Mouse (Mus musculus) MEL (cell line): Measurements from ENCODE around the gene Itpr1.

Experiments
- CTCF ChIP-seq, 3 experiments: IDR thresholded peaks in 2 of 3; conservative IDR thresholded peaks in 1 of 3; 2 replicates each; pipeline ENCODE4 v1.5.1; 2011 to 2012; ENCODE audit warnings: low read length in 3 of 3, low read depth in 2 of 3, mild to moderate bottlenecking in 2 of 3, improper control_type of control experiment in 1 of 3, inconsistent platforms in 1 of 3, mixed read lengths in 1 of 3, moderate library complexity in 1 of 3; ENCODE audit not compliant: control insufficient read depth in 1 of 3, insufficient read depth in 1 of 3, poor library complexity in 1 of 3, severe bottlenecking in 1 of 3
- E2F4 ChIP-seq: IDR thresholded peaks from 2 replicates; pipeline ENCODE4 v1.6.1; 2011; ENCODE audit warnings: low read depth, low read length, improper control_type of control experiment, borderline replicate concordance
- EP300 ChIP-seq, 2 experiments: IDR thresholded peaks; 2 replicates each; pipeline ENCODE4 v1.6.1; 2011; ENCODE audit warnings: improper control_type of control experiment in 2 of 2, low read length in 2 of 2, low read depth in 1 of 2, mild to moderate bottlenecking in 1 of 2
- GATA1 ChIP-seq: IDR thresholded peaks from 2 replicates; pipeline ENCODE4 v1.6.1; 2011; ENCODE audit warnings: low read depth, low read length, improper control_type of control experiment
- HCFC1 ChIP-seq: IDR thresholded peaks from 2 replicates; pipeline ENCODE4 v1.6.1; 2012; ENCODE audit warnings: low read depth, mild to moderate bottlenecking, inconsistent platforms, low read length, improper control_type of control experiment, moderate library complexity
- MYB ChIP-seq: IDR thresholded peaks from 2 replicates; pipeline ENCODE4 v1.6.1; 2011; ENCODE audit warnings: mild to moderate bottlenecking, low read depth, low read length, improper control_type of control experiment
- POLR2A ChIP-seq, 2 experiments: IDR thresholded peaks; 2 replicates each; pipeline ENCODE4 v1.6.1; 2011 to 2012; ENCODE audit warnings: low read length in 2 of 2, mild to moderate bottlenecking in 2 of 2, control low read depth in 1 of 2, improper control_type of control experiment in 1 of 2, low read depth in 1 of 2, moderate library complexity in 1 of 2; ENCODE audit not compliant: control insufficient read depth in 1 of 2, insufficient read depth in 1 of 2, poor library complexity in 1 of 2
- RAD21 ChIP-seq: IDR thresholded peaks from 2 replicates; pipeline ENCODE4 v1.6.1; 2011; ENCODE audit warnings: mild to moderate bottlenecking, low read depth, low read length, improper control_type of control experiment
- TAL1 ChIP-seq: IDR thresholded peaks from 2 replicates; pipeline ENCODE4 v1.6.1; 2012; ENCODE audit warnings: mild to moderate bottlenecking, inconsistent platforms, low read length, moderate library complexity, mixed read lengths
- TBP ChIP-seq: IDR thresholded peaks from 2 replicates; pipeline ENCODE4 v1.8.0; 2011; ENCODE audit warnings: low read depth, low read length, improper control_type of control experiment
- ZNF384 ChIP-seq: IDR thresholded peaks from 2 replicates; pipeline ENCODE4 v1.6.1; 2012; ENCODE audit warnings: low read depth, mild to moderate bottlenecking, inconsistent platforms, low read length, improper control_type of control experiment

- TF ChIP-seq RAD21 (no peak), MYB (no peak), EP300 (IDR thresholded peaks at IDR 0.05; ENCODE audit: low read depth in 1 of 2, low read length in 2 of 2) (no peak), CTCF (IDR thresholded peaks at IDR 0.05 in 2 of 3, conservative IDR thresholded peaks at IDR 0.05 in 1 of 3; ENCODE audit: control insufficient read depth in 1 of 3, insufficient read depth in 1 of 3, low read depth in 2 of 3, low read length in 3 of 3, poor library complexity in 1 of 3, severe bottlenecking in 1 of 3) (no peak), TBP (no peak), TAL1 (no peak), POLR2A (IDR thresholded peaks at IDR 0.05; ENCODE audit: control insufficient read depth in 1 of 2, insufficient read depth in 1 of 2, low read depth in 1 of 2, low read length in 2 of 2, poor library complexity in 1 of 2) (no peak), HCFC1 (no peak), GATA1 (no peak), E2F4 (no peak), ZNF384 (no peak)
Observed at GRCm38 (mm10) chr6:108516248-108516647, 303.4 kb downstream of the Itpr1 start.
